Mouse (Mus musculus) liver, adult 2 months (tissue): Measurements from ENCODE around the gene Phf2.

Experiments used
- CTCF ChIP-seq: fragments of 200-500 bp; IDR thresholded peaks from 2 replicates; pipeline ENCODE4 v1.5.1; 2011; ENCODE audit warnings: low read depth, low read length, control low read depth
- POLR2A ChIP-seq: fragments of 200-500 bp; IDR thresholded peaks from 2 replicates; pipeline ENCODE4 v1.6.1; 2011; ENCODE audit warnings: low read length, control low read depth; ENCODE audit not compliant: insufficient read depth; ENCODE audit errors: extremely low read depth

DNA sequence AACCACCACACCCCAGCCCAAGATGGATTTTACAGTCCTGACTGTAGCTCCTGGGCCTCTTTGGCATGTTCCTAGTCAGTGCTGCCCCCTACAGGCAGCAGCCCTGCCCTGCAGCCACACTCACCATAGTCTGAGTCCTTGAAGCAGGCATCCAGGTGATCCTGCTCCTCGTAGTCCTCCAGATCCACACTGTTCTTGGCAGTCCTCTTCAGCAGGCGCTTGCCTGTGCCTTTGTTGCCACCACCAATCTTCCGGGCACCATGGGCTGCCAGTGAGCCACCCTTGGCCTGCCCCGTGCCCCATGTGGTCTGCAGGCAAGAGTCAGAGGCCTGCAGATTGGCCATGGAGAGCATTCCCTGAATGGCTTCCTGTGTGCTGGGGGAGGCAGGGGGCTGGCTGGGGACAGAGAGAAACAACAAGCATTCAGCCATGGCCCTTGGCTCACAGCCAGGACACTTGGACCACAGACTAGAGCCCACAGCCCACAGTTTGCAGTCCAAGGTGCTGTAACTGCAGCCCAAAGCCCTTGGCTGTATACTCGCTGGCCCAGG is 63.4 kb downstream of the Phf2 start:
- TF ChIP-seq CTCF (peak; percentile 94), POLR2A (no peak)
